Mouse (Mus musculus) neural tube, embryonic 11.5 days (tissue): ENCODE measurements around the gene P4htm. TPM values are rescaled to one million over a fixed set of nuclear protein-coding genes. Genes with fewer than 3 reads are reported as not detected.

Experiments
- ATAC-seq: fragments of 200-750 bp; cut with Nextera tagmentation; 2 replicates; pipeline ENCODE4 v1.8.0; 2017; ENCODE audit warnings: moderate number of reproducible peaks, mild to moderate bottlenecking, moderate TSS enrichment, moderate library complexity; ENCODE audit not compliant: insufficient read depth, low FRiP score, low TSS enrichment
- DNase-seq: peaks from one replicate; pipeline ENCODE4 v3.0.0-alpha.2; 2015; ENCODE audit warnings: low spot score
- H3K27ac ChIP-seq: fragments of 300-500 bp; sonication (generic); 2 replicates; pipeline ENCODE4 v1.5.1; 2014; ENCODE audit warnings: low read depth, mild to moderate bottlenecking, low read length
- H3K27me3 ChIP-seq: fragments of 300-500 bp; sonication (generic); 2 replicates; pipeline ENCODE4 v1.6.1; 2014; ENCODE audit warnings: mild to moderate bottlenecking, low read length, mixed read lengths; ENCODE audit not compliant: control insufficient read depth, insufficient read depth
- H3K36me3 ChIP-seq: fragments of 300-500 bp; sonication (generic); 2 replicates; pipeline ENCODE4 v1.6.1; 2014; ENCODE audit warnings: mild to moderate bottlenecking, low read length, moderate library complexity, mixed read lengths; ENCODE audit not compliant: control insufficient read depth, insufficient read depth
- H3K4me1 ChIP-seq: fragments of 300-500 bp; sonication (generic); 2 replicates; pipeline ENCODE4 v1.6.1; 2014; ENCODE audit warnings: low read length, mixed read lengths; ENCODE audit not compliant: control insufficient read depth, insufficient read depth
- H3K4me2 ChIP-seq: fragments of 300-500 bp; sonication (generic); 2 replicates; pipeline ENCODE4 v1.6.1; 2014; ENCODE audit warnings: low read depth, mild to moderate bottlenecking, moderate library complexity
- H3K4me3 ChIP-seq: fragments of 300-500 bp; sonication (generic); 2 replicates; pipeline ENCODE4 v1.5.1; 2014; ENCODE audit warnings: low read depth, low read length
- H3K9ac ChIP-seq: fragments of 300-500 bp; sonication (generic); 2 replicates; pipeline ENCODE4 v1.6.1; 2014; ENCODE audit warnings: mild to moderate bottlenecking, low read length
- H3K9me3 ChIP-seq: fragments of 300-500 bp; sonication (generic); 2 replicates; pipeline ENCODE4 v1.6.1; 2016; ENCODE audit warnings: low read length; ENCODE audit not compliant: control insufficient read depth
- WGBS: fragments of 180-500 bp; shearing (Covaris S2); extraction: QIAGEN DNeasy Blood & Tissue Kit; methylation state at CpG from one replicate; pipeline ENCODE4 v1.1.7; 2014; 5-methylcytosine and 5-hydroxymethylcytosine counted together
- microRNA counts: library from miRNA; unstranded; fragments of <30 nt; microRNA quantifications from one replicate; lab custom pipeline; 2015
- microRNA-seq: library from miRNA; unstranded; fragments of <30 nt; microRNA quantifications from one replicate; pipeline ENCODE4, GENCODE M21; 2016
- polyA plus RNA-seq: library from polyadenylated mRNA; unstranded; fragments of >200 nt; fragmentation: Nextera tagmentation; extraction: Ambion mirVana; gene quantifications from 2 replicates; pipeline ENCODE4 v1.2.1, GENCODE M21; 2014

P4htm gene
- polyA plus RNA-seq, 1 experiment from 2014 or later: 11.7 TPM

GRCm38 (mm10) chr9:108540846-108541245, 56.6 kb downstream of the P4htm start:
- H3K36me3 ChIP-seq: peaks cover 29% of the 10 kb centered on the region

GRCm38 (mm10) chr9:108531496-108531895, 66.0 kb downstream of the P4htm start:
- Histone ChIP-seq H3K27me3 (no peaks in the 10 kb centered on the region), H3K9me3 (no peaks in the 10 kb centered on the region), H3K4me3 (no peak overlapping the region), H3K27ac (no peak overlapping the region), H3K9ac (no peak overlapping the region), H3K4me2 (no peak overlapping the region), H3K4me1 (no peaks in the 10 kb centered on the region), H3K36me3 (peaks cover 30% of the 10 kb centered on the region)
- WGBS: 96% methylated on average over 1 of the region's 1 CpGs
- DNase-seq (no peak), ATAC-seq (no peak)

More at GRCm38 (mm10) chr9:108540846-108541245, 56.6 kb downstream of the P4htm start:
- Histone ChIP-seq H3K9me3 (no peaks in the 10 kb centered on the region), H3K4me1 (no peaks in the 10 kb centered on the region), H3K9ac (no peak overlapping the region), H3K4me3 (no peak overlapping the region), H3K4me2 (no peak overlapping the region), H3K27me3 (no peaks in the 10 kb centered on the region), H3K27ac (no peak overlapping the region)
- ATAC-seq (no peak), DNase-seq (no peak)

DNA sequence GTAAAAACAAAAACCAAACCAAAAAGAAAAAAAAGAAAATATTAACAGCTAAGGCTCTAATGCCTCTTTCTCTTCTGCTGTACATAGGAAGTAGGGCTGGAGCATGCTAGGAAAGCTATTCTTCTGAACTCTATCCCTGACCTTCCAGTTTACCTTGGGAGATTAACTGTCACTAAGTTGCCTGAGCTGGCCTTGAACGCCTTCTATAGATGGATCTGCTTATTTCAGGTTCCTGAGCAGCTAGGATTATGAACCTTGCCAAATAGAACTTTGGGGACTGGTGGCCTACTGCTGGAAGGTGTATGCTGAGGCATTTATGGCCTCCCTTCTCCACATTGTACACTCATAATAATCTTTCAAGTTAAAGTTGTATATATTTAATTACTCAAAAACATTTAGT, 66.5 kb downstream of the P4htm start:
- Histone ChIP-seq H3K27me3 (no peaks in the 10 kb centered on the region), H3K4me3 (no peak overlapping the region), H3K4me1 (no peaks in the 10 kb centered on the region), H3K27ac (no peak overlapping the region), H3K9me3 (no peaks in the 10 kb centered on the region), H3K9ac (no peak overlapping the region), H3K4me2 (no peak overlapping the region), H3K36me3 (peaks cover 28% of the 10 kb centered on the region)
- WGBS: 95% methylated on average over 1 of the region's 1 CpGs
- DNase-seq: no peak
- no peak for ATAC-seq

MicroRNAs encoded within 50 kb of the gene (microRNA counts, 519-probe panel; counts per million panel counts)
- 4,257 counts per million, percentile 78 among the panel's probes with 10 or more counts for microRNA mmu-miR-191 (lab: Ali Mortazavi, UCI)
- 2,973 counts per million, percentile 64 among the panel's probes with 10 or more counts for microRNA mmu-miR-425 (lab: Ali Mortazavi, UCI)

Small RNA genes within 50 kb of the gene (microRNA-seq; reads per million reads assigned to microRNA genes)
- gene Gm24083 (not detected), gene Mir191 (not detected), gene Mir425 (1,413 reads per million, percentile 81 among the genes with 10 or more reads in this experiment)

Other genes starting within 250 kb of the P4htm start
- 141 and 145 TPM in 2 replicates for gene Usp4, start 249.8 kb downstream of the P4htm start, polyA plus RNA-seq
- 0.84 and 1.3 TPM in 2 replicates for gene 1700102P08Rik, start 204.9 kb downstream of the P4htm start, polyA plus RNA-seq
- 0.62 and 0.77 TPM in 2 replicates for gene Ccdc36, start 169.2 kb downstream of the P4htm start, polyA plus RNA-seq
- not detected in 2 replicates for gene BC048562, start 161.2 kb downstream of the P4htm start, polyA plus RNA-seq
- gene Ccdc71, start 137.1 kb downstream of the P4htm start, polyA plus RNA-seq: 50.2 and 58.2 TPM in 2 replicates
- gene Klhdc8b, start 136.1 kb downstream of the P4htm start, polyA plus RNA-seq: 25.4 and 28.9 TPM in 2 replicates
- gene Lamb2, start 117.9 kb downstream of the P4htm start, polyA plus RNA-seq: 17.2 and 18.1 TPM in 2 replicates
- 73.8 and 79.9 TPM in 2 replicates for gene Usp19, start 107.1 kb downstream of the P4htm start, polyA plus RNA-seq
- 120 and 129 TPM in 2 replicates for gene Qars, start 90.0 kb downstream of the P4htm start, polyA plus RNA-seq
- gene Qrich1, start 80.9 kb downstream of the P4htm start, polyA plus RNA-seq: 164 and 169 TPM in 2 replicates
- gene Impdh2, start 37.4 kb downstream of the P4htm start, polyA plus RNA-seq: 179 and 189 TPM in 2 replicates
- 52.1 and 58.2 TPM in 2 replicates for gene Ndufaf3, start 30.2 kb downstream of the P4htm start, polyA plus RNA-seq
- 173 and 190 TPM in 2 replicates for gene Dalrd3, start 27.8 kb downstream of the P4htm start, polyA plus RNA-seq
- gene Wdr6, start 18.9 kb downstream of the P4htm start, polyA plus RNA-seq: 166 and 179 TPM in 2 replicates
- gene Arih2, start 51.7 kb upstream of the P4htm start, polyA plus RNA-seq: 54.8 and 55.9 TPM in 2 replicates
- gene Slc25a20, start 64.4 kb upstream of the P4htm start, polyA plus RNA-seq: 31.0 and 32.8 TPM in 2 replicates
- gene Prkar2a, start 91.6 kb upstream of the P4htm start, polyA plus RNA-seq: 64.6 and 69.0 TPM in 2 replicates
- gene Ip6k2, start 186.1 kb upstream of the P4htm start, polyA plus RNA-seq: 121 and 129 TPM in 2 replicates
- gene Nckipsd, start 210.7 kb upstream of the P4htm start, polyA plus RNA-seq: 14.5 and 15.5 TPM in 2 replicates
- 6.7 and 8.9 TPM in 2 replicates for gene Celsr3, start 228.7 kb upstream of the P4htm start, polyA plus RNA-seq